Mouse (Mus musculus) stomach, postnatal 0 days (tissue): ENCODE data around the gene Rpl9-ps1. TPM values are rescaled to one million over a fixed set of nuclear protein-coding genes. Genes with fewer than 3 reads are reported as not detected.

ENCODE experiments used
- ATAC-seq: fragments of 200-750 bp; cut with Nextera tagmentation; 2 replicates; pipeline ENCODE4 v1.8.0; 2017; ENCODE audit not compliant: low FRiP score, low TSS enrichment
- DNase-seq: peaks from one replicate; pipeline ENCODE4 v3.0.0-alpha.2; 2016; ENCODE audit warnings: low spot score
- H3K27ac ChIP-seq: fragments of 300-500 bp; sonication (generic); replicated peaks from 2 replicates; pipeline ENCODE4 v1.5.1; 2014; ENCODE audit warnings: mild to moderate bottlenecking, control low read depth
- H3K27me3 ChIP-seq: fragments of 300-500 bp; sonication (generic); 2 replicates; pipeline ENCODE4 v1.6.1; 2014; ENCODE audit warnings: low read length; ENCODE audit not compliant: control insufficient read depth, insufficient read depth
- H3K36me3 ChIP-seq: fragments of 300-500 bp; sonication (generic); 2 replicates; pipeline ENCODE4 v1.6.1; 2014; ENCODE audit warnings: low read length, mixed read lengths; ENCODE audit not compliant: control insufficient read depth, insufficient read depth
- H3K4me1 ChIP-seq: fragments of 300-500 bp; sonication (generic); replicated peaks from 2 replicates; pipeline ENCODE4 v1.6.1; 2014; ENCODE audit warnings: antibody characterized with exemption; ENCODE audit not compliant: control insufficient read depth, insufficient read depth
- H3K4me2 ChIP-seq: fragments of 300-500 bp; sonication (generic); replicated peaks from 2 replicates; pipeline ENCODE4 v1.6.1; 2014; ENCODE audit warnings: low read depth, mild to moderate bottlenecking, control low read depth, moderate library complexity
- H3K4me3 ChIP-seq: fragments of 300-500 bp; sonication (generic); 2 replicates; pipeline ENCODE4 v1.5.1; 2014; ENCODE audit warnings: low read depth, low read length, control low read depth
- H3K9ac ChIP-seq: fragments of 300-500 bp; sonication (generic); 2 replicates; pipeline ENCODE4 v1.6.1; 2014; ENCODE audit warnings: mild to moderate bottlenecking, low read length, control low read depth, mixed read lengths
- H3K9me3 ChIP-seq: fragments of 300-500 bp; sonication (generic); 2 replicates; pipeline ENCODE4 v1.6.1; 2016; ENCODE audit warnings: low read length; ENCODE audit not compliant: control insufficient read depth
- CTCF ChIP-seq: IDR thresholded peaks from 2 replicates; pipeline ENCODE4 v1.5.1; 2016; ENCODE audit warnings: antibody characterized with exemption, low read depth, mild to moderate bottlenecking, moderate library complexity
- EP300 ChIP-seq: optimal IDR thresholded peaks from 2 replicates; pipeline ENCODE3; 2016; ENCODE audit warnings: antibody characterized with exemption
- WGBS: fragments of 180-500 bp; shearing (Covaris S2); extraction: QIAGEN DNeasy Blood & Tissue Kit; methylation state at CpG from one replicate; pipeline ENCODE4 v1.1.7; 2014; 5-methylcytosine and 5-hydroxymethylcytosine counted together
- polyA plus RNA-seq: library from polyadenylated mRNA; unstranded; fragments of >200 nt; fragmentation: Nextera tagmentation; extraction: Ambion mirVana; gene quantifications from 2 replicates; pipeline ENCODE4 v1.2.1, GENCODE M21; 2015

Rpl9-ps1 gene
- polyA plus RNA-seq, 1 experiment from 2014 or later = not detected

DNA sequence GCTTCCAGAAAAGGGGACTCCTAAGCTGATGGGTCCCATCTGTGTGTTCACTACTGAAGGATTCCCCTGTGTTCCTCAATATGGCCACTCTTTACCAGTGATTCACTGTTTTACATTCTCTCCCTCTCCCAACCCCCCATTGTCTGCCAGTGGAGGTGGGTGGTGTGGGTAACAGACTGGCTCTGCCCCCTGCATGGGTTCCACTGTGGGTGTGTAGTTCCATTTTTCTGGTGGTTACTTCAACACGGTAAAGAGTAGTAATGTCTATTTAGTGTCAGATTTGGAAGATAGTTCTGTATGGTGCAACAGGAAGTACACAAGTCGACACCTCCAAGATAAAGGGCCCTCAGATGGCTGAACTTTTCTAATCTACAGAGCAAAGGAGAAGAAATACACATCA, 4.2 kb downstream of the Rpl9-ps1 start:
- 54% methylated on average over 2 of the region's 2 CpGs for WGBS
- Histone ChIP-seq H3K36me3 (no peaks in the 10 kb centered on the region), H3K4me1 (no peaks in the 10 kb centered on the region), H3K27ac (no peak overlapping the region), H3K27me3 (no peaks in the 10 kb centered on the region), H3K9ac (no peak overlapping the region), H3K4me3 (no peak overlapping the region), H3K9me3 (no peaks in the 10 kb centered on the region), H3K4me2 (no peak overlapping the region)
- no peak for ATAC-seq
- DNase-seq = no peak
- TF ChIP-seq CTCF (no peak), EP300 (no peak)

DNA sequence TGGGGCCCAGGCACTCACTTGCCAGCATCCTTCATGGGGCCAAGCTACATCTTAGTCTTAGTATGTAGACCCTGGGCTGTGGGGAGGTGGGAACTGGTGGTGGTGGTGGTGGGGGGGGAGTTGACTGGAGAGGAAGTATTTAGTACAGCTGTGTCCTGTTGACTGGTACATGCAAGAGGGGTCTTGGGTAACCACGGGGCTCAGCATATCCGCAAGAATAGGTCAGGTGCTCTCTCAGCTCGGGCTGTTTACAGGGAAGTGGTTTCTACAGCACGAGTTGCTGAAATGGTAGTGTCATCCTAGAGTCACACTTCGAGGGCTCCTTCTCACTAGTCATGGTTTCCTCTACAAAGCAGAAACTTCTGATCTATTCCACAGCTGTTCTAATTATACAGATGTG, 5.3 kb downstream of the Rpl9-ps1 start:
- no peaks in the 10 kb centered on the region for H3K27me3 ChIP-seq
- H3K4me2 ChIP-seq = no peak overlapping the region
- no peak overlapping the region for H3K4me3 ChIP-seq
- ATAC-seq (no peak), DNase-seq (no peak)
- no peak overlapping the region for H3K27ac ChIP-seq
- TF ChIP-seq CTCF (no peak), EP300 (no peak)
- WGBS = 76% methylated on average over 5 of the region's 5 CpGs
- no peaks in the 10 kb centered on the region for H3K9me3 ChIP-seq
- no peaks in the 10 kb centered on the region for H3K36me3 ChIP-seq
- no peaks in the 10 kb centered on the region for H3K4me1 ChIP-seq
- no peak overlapping the region for H3K9ac ChIP-seq

DNA sequence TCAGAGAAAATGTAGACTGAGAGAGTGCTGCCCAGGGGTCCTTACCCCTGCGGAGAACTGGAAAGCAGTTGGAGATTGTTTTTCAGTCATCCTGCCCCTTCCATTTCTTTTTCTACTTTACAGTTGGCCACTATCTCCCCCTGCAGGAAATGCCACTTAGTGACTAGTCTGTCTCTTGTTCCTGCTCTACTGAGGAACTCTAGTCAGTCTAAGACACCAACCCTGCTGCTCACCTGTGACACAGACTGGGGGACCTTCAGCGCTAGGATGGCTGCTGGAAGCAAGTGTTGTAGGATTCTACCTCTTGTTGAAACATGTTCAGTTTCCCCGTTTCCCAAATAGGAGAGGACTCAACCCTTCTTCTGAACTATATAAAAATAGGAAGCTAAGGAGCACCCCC, 5.9 kb downstream of the Rpl9-ps1 start:
- no peaks in the 10 kb centered on the region for H3K4me1 ChIP-seq

DNA sequence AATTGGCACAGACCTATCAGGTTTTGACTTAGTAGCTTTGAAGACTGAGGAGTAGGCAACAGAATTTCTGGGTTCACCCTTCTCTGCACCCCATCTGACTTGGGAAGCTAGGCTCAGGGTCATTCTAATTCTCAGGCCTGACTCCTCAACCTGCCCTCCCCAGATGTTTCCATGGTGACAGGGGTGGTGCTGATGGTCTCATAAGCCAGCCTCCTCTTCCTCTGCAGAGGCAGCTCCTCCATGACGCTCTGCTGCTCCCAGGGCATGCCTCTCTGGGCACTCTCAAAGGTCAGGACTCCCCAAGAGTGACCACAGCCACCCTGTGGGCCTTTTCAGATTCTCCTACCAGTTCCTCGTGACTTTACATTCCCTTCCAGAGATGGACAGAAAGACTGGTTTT, 6.5 kb downstream of the Rpl9-ps1 start:
- H3K4me3 ChIP-seq = no peak overlapping the region
- no peak overlapping the region for H3K9ac ChIP-seq
- H3K9me3 ChIP-seq = no peaks in the 10 kb centered on the region
- ATAC-seq (no peak), DNase-seq (no peak)
- H3K4me1 ChIP-seq = no peaks in the 10 kb centered on the region
- 60% methylated on average over 2 of the region's 2 CpGs for WGBS
- H3K27ac ChIP-seq = no peak overlapping the region
- no peaks in the 10 kb centered on the region for H3K27me3 ChIP-seq
- H3K36me3 ChIP-seq = no peaks in the 10 kb centered on the region
- H3K4me2 ChIP-seq = no peak overlapping the region
- TF ChIP-seq CTCF (no peak), EP300 (no peak)

More for the DNA sequence above, 5.9 kb downstream of the Rpl9-ps1 start:
- WGBS = 61% methylated on average over 3 of the region's 3 CpGs
- Histone ChIP-seq H3K9ac (no peak overlapping the region), H3K4me2 (no peak overlapping the region), H3K36me3 (no peaks in the 10 kb centered on the region), H3K4me3 (no peak overlapping the region), H3K27ac (no peak overlapping the region), H3K9me3 (no peaks in the 10 kb centered on the region), H3K27me3 (no peaks in the 10 kb centered on the region)
- ATAC-seq = no peak
- TF ChIP-seq CTCF (peak; percentile 49), EP300 (no peak)
- DNase-seq = no peak

DNA sequence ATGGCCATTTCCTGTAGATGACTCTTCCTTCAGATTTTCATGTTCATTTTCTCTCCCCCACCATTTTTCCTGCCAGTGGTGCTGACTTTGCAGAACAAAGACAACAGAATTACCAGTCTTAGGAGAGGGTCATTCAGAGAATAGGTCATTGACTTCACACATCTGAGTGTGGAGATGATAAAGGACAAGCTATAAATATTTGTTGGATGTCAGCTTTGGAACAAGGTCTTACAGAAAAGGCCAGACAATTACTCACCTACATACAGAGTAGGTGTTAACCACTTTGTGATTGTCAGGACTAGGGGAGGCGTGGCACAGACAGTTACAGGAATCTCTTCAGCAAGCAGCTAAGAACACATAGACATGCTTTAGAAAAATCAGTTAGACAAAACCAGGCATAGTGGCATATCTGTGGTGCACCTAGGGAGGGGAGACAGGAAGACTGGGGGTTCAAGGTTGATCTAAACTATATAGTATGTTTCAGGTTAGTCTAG, 8.6 kb downstream of the Rpl9-ps1 start:
- DNase-seq (no peak), ATAC-seq (no peak)
- H3K4me1 ChIP-seq = no peaks in the 10 kb centered on the region
- no peaks in the 10 kb centered on the region for H3K9me3 ChIP-seq
- H3K36me3 ChIP-seq = no peaks in the 10 kb centered on the region
- no peak overlapping the region for H3K9ac ChIP-seq
- no peak for TF ChIP-seq EP300
- TF ChIP-seq CTCF = no peak
- H3K27ac ChIP-seq = no peak overlapping the region
- WGBS = 78% methylated on average over 1 of the region's 1 CpGs
- H3K4me2 ChIP-seq = no peak overlapping the region
- H3K4me3 ChIP-seq = no peak overlapping the region
- no peaks in the 10 kb centered on the region for H3K27me3 ChIP-seq

DNA sequence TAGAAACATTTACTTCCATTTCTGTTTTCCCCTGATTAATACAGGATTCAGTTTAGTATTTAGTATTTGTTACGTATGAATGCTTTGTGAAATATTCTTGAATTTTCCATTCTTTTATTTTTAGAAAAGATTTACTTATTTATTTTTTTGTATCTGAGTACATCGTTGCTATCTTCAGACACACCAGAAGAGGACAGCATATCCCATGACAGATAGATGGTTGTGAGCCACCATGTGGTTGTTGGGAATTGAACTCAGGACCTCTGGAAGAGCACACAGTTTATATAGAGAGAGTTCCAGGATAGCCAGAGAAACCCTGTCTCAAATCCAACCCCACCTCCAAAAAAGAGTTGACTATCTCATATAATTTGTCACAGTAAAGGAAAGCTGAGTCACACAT, 10.5 kb downstream of the Rpl9-ps1 start:
- H3K36me3 ChIP-seq = no peaks in the 10 kb centered on the region
- H3K4me2 ChIP-seq = no peak overlapping the region
- no peak overlapping the region for H3K27ac ChIP-seq
- no peak overlapping the region for H3K4me3 ChIP-seq
- TF ChIP-seq CTCF = no peak
- ATAC-seq (no peak), DNase-seq (no peak)
- H3K27me3 ChIP-seq = no peaks in the 10 kb centered on the region
- no peaks in the 10 kb centered on the region for H3K4me1 ChIP-seq
- no peaks in the 10 kb centered on the region for H3K9me3 ChIP-seq
- H3K9ac ChIP-seq = no peak overlapping the region
- 93% methylated on average over 2 of the region's 2 CpGs for WGBS
